ENCODE assay signal across 12 mouse cellular contexts in genomic region chr7:68054956-68055355, GRCm38 (mm10).
A peak's percentile ranks its signal among the peaks of the same experiment; 100 is the strongest.
DNase-seq lines count a peak whose midpoint lies in the region; ATAC-seq lines count a peak whose summit lies in the region.
"Had no signal": no experiment of that assay in that cellular context is flagged by ENCODE, and none has a peak within 500 bp of the region (broad histone marks: within the 10 kb centered on the region; RNA-seq: fewer than 3 reads in every experiment).

No protein-coding gene starts in this region.

- no peak overlapping the region for H3K4me2 ChIP-seq in liver, embryonic 13.5 days
- H3K4me2 ChIP-seq: embryonic facial prominence, embryonic 12.5 days had no signal

- intact Hi-C loops in gastrocnemius, postnatal 36 days (cut with DNase I) = no loop called here

- 63% methylated on average over 6 of the region's 6 CpGs for WGBS in liver, embryonic 13.5 days (ENCODE audit: insufficient replicate concordance)

- H3K9me3 ChIP-seq in liver, embryonic 13.5 days (replicated peaks) = no peaks in the 10 kb centered on the region
- H3K9me3 ChIP-seq: embryonic facial prominence, embryonic 12.5 days had no signal

- peaks cover 25% of the 10 kb centered on the region for H3K4me1 ChIP-seq in liver, embryonic 13.5 days (replicated peaks)

- no peak overlapping the region for H3K9ac ChIP-seq in liver, embryonic 13.5 days
- H3K9ac ChIP-seq: embryonic facial prominence, embryonic 12.5 days had no signal

- no peaks in the 10 kb centered on the region for H3K27me3 ChIP-seq in liver, embryonic 13.5 days
- H3K27me3 ChIP-seq: embryonic facial prominence, embryonic 12.5 days had no signal

- H3K27ac ChIP-seq in liver, embryonic 13.5 days = no peak overlapping the region
- H3K27ac ChIP-seq: embryonic facial prominence, embryonic 12.5 days; macrophage had no signal

- H3K36me3 ChIP-seq in liver, embryonic 13.5 days = no peaks in the 10 kb centered on the region
- H3K36me3 ChIP-seq: embryonic facial prominence, embryonic 12.5 days had no signal

- peak; percentile 24 for DNase-seq in gastrocnemius, postnatal 10 days
- DNase-seq in gastrocnemius, postnatal 4 days (ENCODE audit: low spot score in 2 of 2) = no peak
- peak; percentile 37 for DNase-seq in urinary bladder, postnatal 14 days (ENCODE audit: low spot score)
- DNase-seq in urinary bladder, postnatal 4 days (ENCODE audit: low spot score in 2 of 2) = no peak
- DNase-seq in liver, embryonic 13.5 days = peak; percentile 17
- DNase-seq in thymus, postnatal 4 days = peak; percentile 54
- no peak for DNase-seq in gastrocnemius, postnatal 36 days
- DNase-seq in layer of hippocampus, adult 9-10 months (ENCODE audit: low spot score) = no peak
- DNase-seq: kidney, adult 9 months; right cerebral cortex, postnatal 4 days had no signal

- ATAC-seq in liver, embryonic 13.5 days (ENCODE audit: low read depth) = no peak

- H3K4me3 ChIP-seq in liver, embryonic 13.5 days (replicated peaks) = no peak overlapping the region
- H3K4me3 ChIP-seq: embryonic facial prominence, embryonic 12.5 days had no signal

Comparison
In these comparisons a context has a peak if more than half of its experiments do, and no peak if none do; other contexts are left out.
1. DNase-seq: peak in gastrocnemius, postnatal 10 days (single experiment), urinary bladder, postnatal 14 days (single experiment), liver, embryonic 13.5 days (single experiment) and thymus, postnatal 4 days (single experiment); none in gastrocnemius, postnatal 4 days (0 of 2), urinary bladder, postnatal 4 days (0 of 2), gastrocnemius, postnatal 36 days (0 of 2) and layer of hippocampus, adult 9-10 months (single experiment).